Mouse (Mus musculus) testis, adult 2 months (tissue): ENCODE measurements around the gene Mlx. TPM values are rescaled to one million over a fixed set of nuclear protein-coding genes. Genes with fewer than 3 reads are reported as not detected.

Source experiments
- H3K27ac ChIP-seq: fragments of 200-500 bp; 2 replicates; pipeline ENCODE4 v1.5.1; 2012; ENCODE audit warnings: low read depth, low read length; ENCODE audit not compliant: control insufficient read depth, insufficient read depth
- H3K27me3 ChIP-seq: fragments of 200-500 bp; 2 replicates; pipeline ENCODE4 v1.6.1; 2012; ENCODE audit warnings: mild to moderate bottlenecking, low read length, moderate library complexity; ENCODE audit not compliant: control insufficient read depth, insufficient read depth
- H3K36me3 ChIP-seq: fragments of 200-500 bp; 2 replicates; pipeline ENCODE4 v1.6.1; 2012; ENCODE audit warnings: mild to moderate bottlenecking, low read length; ENCODE audit not compliant: control insufficient read depth, insufficient read depth
- H3K4me1 ChIP-seq: fragments of 200-500 bp; 2 replicates; pipeline ENCODE4 v1.6.1; 2012; ENCODE audit warnings: low read length; ENCODE audit not compliant: control insufficient read depth, insufficient read depth
- H3K4me3 ChIP-seq: fragments of 200-500 bp; 2 replicates; pipeline ENCODE4 v1.5.1; 2012; ENCODE audit warnings: low read depth, mild to moderate bottlenecking, low read length, moderate library complexity, mixed read lengths; ENCODE audit not compliant: control insufficient read depth
- CTCF ChIP-seq: fragments of 200-500 bp; IDR thresholded peaks from 2 replicates; pipeline ENCODE4 v1.5.1; 2012; ENCODE audit warnings: low read depth, mild to moderate bottlenecking, inconsistent platforms, low read length, moderate library complexity; ENCODE audit not compliant: control insufficient read depth, insufficient read depth, insufficient replicate concordance
- POLR2A ChIP-seq: fragments of 200-500 bp; IDR thresholded peaks from 2 replicates; pipeline ENCODE4 v1.6.1; 2012; ENCODE audit warnings: low read depth, mild to moderate bottlenecking, inconsistent platforms, low read length, moderate library complexity; ENCODE audit not compliant: control insufficient read depth
- polyA plus RNA-seq: library from polyadenylated mRNA; depleted of rRNA; stranded (reverse); fragments of >200 nt; gene quantifications from 2 replicates; pipeline ENCODE4 v1.2.3, GENCODE M21; 2012; rRNA removed

Gene Mlx
- polyA plus RNA-seq, 1 experiment: 6.7 TPM

DNA sequence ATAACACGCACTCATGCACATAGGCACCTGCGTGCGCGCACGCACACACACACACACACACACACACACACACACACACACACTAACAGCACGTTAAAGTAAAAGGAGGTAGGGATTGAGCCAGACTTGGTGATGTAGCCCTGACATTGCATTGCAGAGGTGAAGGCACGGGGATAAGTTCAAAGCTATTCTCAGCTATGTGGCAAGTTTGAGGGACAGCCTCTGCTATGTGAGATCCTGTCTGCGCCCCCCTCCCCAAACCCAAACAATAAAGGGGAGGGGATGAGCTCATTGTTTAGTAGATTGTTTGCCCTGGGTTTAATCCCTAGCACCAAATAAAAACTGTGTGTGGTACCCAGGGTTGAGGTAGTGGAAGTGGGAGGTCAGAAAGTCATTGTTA is 54.0 kb downstream of the Mlx start:
- TF ChIP-seq POLR2A: no peak
- no peak for TF ChIP-seq CTCF
- H3K27ac ChIP-seq: no peak overlapping the region
- no peak overlapping the region for H3K4me3 ChIP-seq
- peaks cover 9% of the 10 kb centered on the region for H3K4me1 ChIP-seq
- 0 out of 2 replicates have a peak, but pooled peaks cover 3% of the 10 kb centered on the region for H3K27me3 ChIP-seq
- H3K36me3 ChIP-seq: no peaks in the 10 kb centered on the region

Other genes with a start within 250 kb of the Mlx start
- gene Stat5b, start 236.6 kb upstream of the Mlx start, polyA plus RNA-seq: 1.9 and 2.4 TPM in 2 replicates
- 4.0 and 6.6 TPM in 2 replicates for gene Stat5a, start 227.9 kb upstream of the Mlx start, polyA plus RNA-seq
- gene Stat3, start 147.7 kb upstream of the Mlx start, polyA plus RNA-seq: 25.0 and 30.2 TPM in 2 replicates
- gene Cavin1, start 116.4 kb upstream of the Mlx start, polyA plus RNA-seq: 5.1 and 6.1 TPM in 2 replicates
- 18.1 and 23.7 TPM in 2 replicates for gene Atp6v0a1, start 77.8 kb upstream of the Mlx start, polyA plus RNA-seq
- gene Naglu, start 17.3 kb upstream of the Mlx start, polyA plus RNA-seq: 46.2 and 46.3 TPM in 2 replicates
- gene Hsd17b1, start 8.9 kb upstream of the Mlx start, polyA plus RNA-seq: 0.66 and 0.88 TPM in 2 replicates
- 21.0 and 21.7 TPM in 2 replicates for gene Coasy, start 4.7 kb upstream of the Mlx start, polyA plus RNA-seq
- gene Psmc3ip, start 8.2 kb downstream of the Mlx start, polyA plus RNA-seq: 77.6 and 77.9 TPM in 2 replicates
- 51.5 and 53.8 TPM in 2 replicates for gene Retreg3, start 32.6 kb downstream of the Mlx start, polyA plus RNA-seq
- 22.4 and 27.3 TPM in 2 replicates for gene Tubg1, start 32.7 kb downstream of the Mlx start, polyA plus RNA-seq
- gene Tubg2, start 68.6 kb downstream of the Mlx start, polyA plus RNA-seq: 1.6 and 1.9 TPM in 2 replicates
- gene Cntnap1, start 83.2 kb downstream of the Mlx start, polyA plus RNA-seq: 0.40 and 0.44 TPM in 2 replicates
- gene Plekhh3, start 84.1 kb downstream of the Mlx start, polyA plus RNA-seq: 2.6 and 4.1 TPM in 2 replicates
- 0.05 TPM in 1 of 2 replicates, not detected in the other for gene Ccr10, start 88.2 kb downstream of the Mlx start, polyA plus RNA-seq
- gene Ezh1, start 139.2 kb downstream of the Mlx start, polyA plus RNA-seq: 14.3 and 14.5 TPM in 2 replicates
- 5.6 and 5.8 TPM in 2 replicates for gene Ramp2, start 158.8 kb downstream of the Mlx start, polyA plus RNA-seq
- gene Vps25, start 166.4 kb downstream of the Mlx start, polyA plus RNA-seq: 26.1 and 26.2 TPM in 2 replicates
- gene Wnk4, start 173.3 kb downstream of the Mlx start, polyA plus RNA-seq: 10.8 and 12.3 TPM in 2 replicates
- 37.1 and 54.6 TPM in 2 replicates for gene Cntd1, start 191.7 kb downstream of the Mlx start, polyA plus RNA-seq
- 46.6 and 62.4 TPM in 2 replicates for gene Coa3, start 191.8 kb downstream of the Mlx start, polyA plus RNA-seq
- gene Becn1, start 215.0 kb downstream of the Mlx start, polyA plus RNA-seq: 111 and 116 TPM in 2 replicates
- gene Psme3, start 228.9 kb downstream of the Mlx start, polyA plus RNA-seq: 59.1 and 74.5 TPM in 2 replicates
- 4.7 TPM in 2 replicates for gene Aoc2, start 237.8 kb downstream of the Mlx start, polyA plus RNA-seq
- gene Aoc3, start 243.3 kb downstream of the Mlx start, polyA plus RNA-seq: 4.2 and 4.4 TPM in 2 replicates